Comparison of ENCODE assay signal across 8 mouse cellular contexts in the genomic region with DNA sequence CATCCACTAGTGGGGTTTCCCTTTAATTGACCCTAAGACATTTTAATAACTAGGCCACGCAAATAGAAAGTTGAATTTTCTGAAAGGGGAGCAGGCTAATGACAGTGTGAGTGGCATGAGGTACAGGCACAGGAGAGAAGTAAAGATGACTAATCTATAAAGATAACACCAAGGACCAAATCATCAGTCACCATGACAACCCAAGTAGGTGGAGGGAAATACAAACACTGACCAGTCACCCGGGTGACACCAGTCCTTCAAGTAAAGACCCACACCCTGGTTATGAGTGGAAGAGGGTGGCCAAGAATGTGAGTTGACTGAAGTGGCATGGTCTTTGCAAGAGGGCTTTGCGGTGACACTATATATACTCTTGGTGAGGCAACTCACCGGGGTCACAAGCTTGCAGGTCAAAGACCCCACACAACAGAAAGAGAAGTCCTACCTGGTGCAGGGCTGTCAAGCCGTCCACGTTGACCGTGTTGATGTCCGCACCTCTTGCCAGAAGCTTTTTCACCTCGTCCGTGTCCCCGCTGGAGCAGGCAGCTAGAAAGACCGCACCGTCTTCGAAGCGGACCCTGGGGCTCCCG. TPM values are rescaled to one million over a fixed set of nuclear protein-coding genes. Genes with fewer than 3 reads are reported as not detected.
DNase-seq lines count a peak whose midpoint lies in the region; ATAC-seq and TF ChIP-seq lines count a peak whose summit lies in the region.

No protein-coding gene starts in this region.

- no peaks in the 10 kb centered on the region for H3K4me1 ChIP-seq in ES-Bruce4 (ENCODE audit: control insufficient read depth, insufficient read depth, low read length)
- peaks cover 22% of the 10 kb centered on the region for H3K4me1 ChIP-seq in forebrain, embryonic 10.5 days
- peaks cover 14% of the 10 kb centered on the region for H3K4me1 ChIP-seq in limb, embryonic 13.5 days
- H3K4me1 ChIP-seq in neural tube, embryonic 13.5 days (replicated peaks) = peaks cover 14% of the 10 kb centered on the region

- no peaks in the 10 kb centered on the region for H3K36me3 ChIP-seq in ES-Bruce4 (ENCODE audit: control insufficient read depth, insufficient read depth, low read length, poor library complexity, severe bottlenecking)
- peaks cover 3% of the 10 kb centered on the region; the same call in 1 of the 2 replicates for H3K36me3 ChIP-seq in forebrain, embryonic 10.5 days (replicated peaks)
- H3K36me3 ChIP-seq in limb, embryonic 13.5 days = no peaks in the 10 kb centered on the region
- peaks cover 4% of the 10 kb centered on the region; the same call in 1 of the 2 replicates for H3K36me3 ChIP-seq in neural tube, embryonic 13.5 days

- peak overlapping the region; percentile 81 for H3K4me2 ChIP-seq in limb, embryonic 13.5 days (replicated peaks)
- H3K4me2 ChIP-seq in neural tube, embryonic 13.5 days = peak overlapping the region; percentile 86

- TF ChIP-seq CTCF in ES-Bruce4 (IDR thresholded peaks at IDR 0.05; ENCODE audit: low read depth, low read length) = no peak

- peak overlapping the region; percentile 92 for H3K4me3 ChIP-seq in ES-Bruce4 (ENCODE audit: low read depth, low read length)
- H3K4me3 ChIP-seq in forebrain, embryonic 10.5 days = peak overlapping the region; percentile 87
- peak overlapping the region; percentile 84 for H3K4me3 ChIP-seq in limb, embryonic 13.5 days
- peak overlapping the region; percentile 76 for H3K4me3 ChIP-seq in neural tube, embryonic 13.5 days

- 7% methylated on average over 16 of the region's 16 CpGs for WGBS in forebrain, embryonic 10.5 days
- WGBS in limb, embryonic 13.5 days = 6% methylated on average over 16 of the region's 16 CpGs
- 5% methylated on average over 16 of the region's 16 CpGs for WGBS in neural tube, embryonic 13.5 days

- peak; percentile 30; the same call in 1 of the 2 replicates for ATAC-seq in limb, embryonic 13.5 days (ENCODE audit: low FRiP score, low read depth)
- ATAC-seq in neural tube, embryonic 13.5 days (ENCODE audit: low read depth) = no peak; the same call in 1 of the 2 replicates

- no peaks in the 10 kb centered on the region for H3K9me3 ChIP-seq in ES-Bruce4 (replicated peaks; ENCODE audit: control insufficient read depth, insufficient read depth, low read length, poor library complexity, severe bottlenecking)
- no peaks in the 10 kb centered on the region for H3K9me3 ChIP-seq in forebrain, embryonic 10.5 days
- H3K9me3 ChIP-seq in limb, embryonic 13.5 days = no peaks in the 10 kb centered on the region
- no peaks in the 10 kb centered on the region for H3K9me3 ChIP-seq in neural tube, embryonic 13.5 days

- no peaks in the 10 kb centered on the region for H3K27me3 ChIP-seq in ES-Bruce4 (ENCODE audit: control insufficient read depth, insufficient read depth, low read length, poor library complexity, severe bottlenecking)
- no peaks in the 10 kb centered on the region for H3K27me3 ChIP-seq in forebrain, embryonic 10.5 days (ENCODE audit: poor library complexity, severe bottlenecking)
- no peaks in the 10 kb centered on the region for H3K27me3 ChIP-seq in limb, embryonic 13.5 days
- H3K27me3 ChIP-seq in neural tube, embryonic 13.5 days = no peaks in the 10 kb centered on the region

- no peak for TF ChIP-seq EP300 in ES-Bruce4 (IDR thresholded peaks at IDR 0.05; ENCODE audit: insufficient read depth, low read depth, low read length)

- H3K27ac ChIP-seq in ES-Bruce4 (ENCODE audit: insufficient read depth, low read length) = no peak overlapping the region
- peak overlapping the region; percentile 94 for H3K27ac ChIP-seq in forebrain, embryonic 10.5 days
- H3K27ac ChIP-seq in limb, embryonic 13.5 days = peak overlapping the region; percentile 89
- H3K27ac ChIP-seq in neural tube, embryonic 13.5 days (replicated peaks) = peak overlapping the region; percentile 95

- H3K9ac ChIP-seq in ES-Bruce4 (ENCODE audit: low read depth, poor library complexity, severe bottlenecking) = peak overlapping the region; percentile 67
- peak overlapping the region; percentile 89 for H3K9ac ChIP-seq in limb, embryonic 13.5 days
- H3K9ac ChIP-seq in neural tube, embryonic 13.5 days = peak overlapping the region; percentile 86

- TF ChIP-seq POLR2A in ES-Bruce4 (IDR thresholded peaks at IDR 0.05; ENCODE audit: insufficient read depth, low read length) = no peak

- DNase-seq in gastrocnemius, postnatal 25 days = peak; percentile 16
- DNase-seq in gastrocnemius, adult 8-10 months (ENCODE audit: low spot score in 2 of 2) = no peak
- DNase-seq in forebrain, embryonic 10.5 days (ENCODE audit: extremely low spot score, low spot score) = no peak
- no peak for DNase-seq in layer of hippocampus, postnatal 14 days (ENCODE audit: low spot score in 2 of 2)
- no peak for DNase-seq in gastrocnemius, adult 18-20 months (ENCODE audit: low spot score)

RNA-seq across cellular contexts. Expression of gene Ppp1r12b, which starts 0.6 kb away (rescaled TPM):
- 100 to 1,000 TPM; 193 to 200 TPM for total RNA-seq in gastrocnemius, postnatal 25 days (2021)
- total RNA-seq in gastrocnemius, adult 8-10 months (2022) = 100 to 1,000 TPM; 167 to 191 (median 183) TPM
- polyA plus RNA-seq in ES-Bruce4 (2011; ENCODE audit: insufficient read depth, insufficient read length, low read depth, missing spikeins) = 8.9 and 9.8 TPM in 2 replicates
- 5.8 and 6.5 TPM in 2 replicates for polyA plus RNA-seq in forebrain, embryonic 10.5 days (2016; fragmentation: Nextera tagmentation; extraction: Ambion mirVana)
- polyA plus RNA-seq in limb, embryonic 13.5 days (2015; fragmentation: Nextera tagmentation; extraction: Ambion mirVana) = 6.5 and 7.1 TPM in 2 replicates
- polyA plus RNA-seq in neural tube, embryonic 13.5 days (2015; fragmentation: Nextera tagmentation; extraction: Ambion mirVana) = 10.5 and 12.6 TPM in 2 replicates
- total RNA-seq in layer of hippocampus, postnatal 14 days (2021) = 10 to 100 TPM; 67.8 to 74.7 TPM
- 100 to 1,000 TPM; 152 to 171 TPM for total RNA-seq in gastrocnemius, adult 18-20 months (2021)

RNA-seq across cellular contexts. Expression of gene Ube2t, which starts 7.2 kb away (rescaled TPM):
- 1 to 10 TPM; 6.5 to 8.7 TPM for total RNA-seq in gastrocnemius, postnatal 25 days (2021)
- 1 to 10 TPM; 3.6 to 9.1 (median 6.4) TPM for total RNA-seq in gastrocnemius, adult 8-10 months (2022)
- polyA plus RNA-seq in ES-Bruce4 (2011; ENCODE audit: insufficient read depth, insufficient read length, low read depth, missing spikeins) = 96.8 and 99.6 TPM in 2 replicates
- polyA plus RNA-seq in forebrain, embryonic 10.5 days (2016; fragmentation: Nextera tagmentation; extraction: Ambion mirVana) = 58.0 and 58.9 TPM in 2 replicates
- polyA plus RNA-seq in limb, embryonic 13.5 days (2015; fragmentation: Nextera tagmentation; extraction: Ambion mirVana) = 29.6 and 32.5 TPM in 2 replicates
- polyA plus RNA-seq in neural tube, embryonic 13.5 days (2015; fragmentation: Nextera tagmentation; extraction: Ambion mirVana) = 11.7 and 12.9 TPM in 2 replicates
- 1 to 10 TPM; 2.1 to 2.4 TPM for total RNA-seq in layer of hippocampus, postnatal 14 days (2021)
- total RNA-seq in gastrocnemius, adult 18-20 months (2021) = 1 to 10 TPM; 5.5 to 6.6 TPM
